Mouse (Mus musculus): ENCODE data around the gene Armc2. TPM values are rescaled to one million over a fixed set of nuclear protein-coding genes. Genes with fewer than 3 reads are reported as not detected.
"Not testable (repeated sequence)": the region's sequence is repeated elsewhere in the genome, so short reads cannot be mapped to it uniquely, and the experiment has no call there.

Gene Armc2
- total RNA-seq, 2 experiments from 2014 or later = 0.50 to 0.57 TPM

DNA sequence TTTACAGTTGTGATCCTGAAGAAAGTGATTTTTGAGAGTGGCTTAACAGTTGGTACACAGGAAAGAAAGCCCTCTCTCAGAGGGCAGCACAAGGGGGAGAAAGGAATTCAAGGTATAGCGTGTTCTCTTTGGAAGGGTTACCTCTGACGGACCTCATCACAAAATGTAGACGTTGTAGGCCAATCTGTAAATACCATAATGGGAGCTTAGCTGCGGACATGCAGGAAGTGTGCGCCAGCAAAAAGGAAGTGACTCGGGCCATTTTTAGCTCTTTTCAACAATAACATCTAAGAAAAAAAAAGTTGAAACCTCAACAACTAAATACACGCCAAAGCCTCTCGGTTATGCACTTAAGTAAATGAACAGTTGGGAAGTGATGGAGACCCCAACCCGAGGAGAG is 45.6 kb downstream of the Armc2 start:
- DNase-seq (ENCODE audit: low spot score) = no peak

DNA sequence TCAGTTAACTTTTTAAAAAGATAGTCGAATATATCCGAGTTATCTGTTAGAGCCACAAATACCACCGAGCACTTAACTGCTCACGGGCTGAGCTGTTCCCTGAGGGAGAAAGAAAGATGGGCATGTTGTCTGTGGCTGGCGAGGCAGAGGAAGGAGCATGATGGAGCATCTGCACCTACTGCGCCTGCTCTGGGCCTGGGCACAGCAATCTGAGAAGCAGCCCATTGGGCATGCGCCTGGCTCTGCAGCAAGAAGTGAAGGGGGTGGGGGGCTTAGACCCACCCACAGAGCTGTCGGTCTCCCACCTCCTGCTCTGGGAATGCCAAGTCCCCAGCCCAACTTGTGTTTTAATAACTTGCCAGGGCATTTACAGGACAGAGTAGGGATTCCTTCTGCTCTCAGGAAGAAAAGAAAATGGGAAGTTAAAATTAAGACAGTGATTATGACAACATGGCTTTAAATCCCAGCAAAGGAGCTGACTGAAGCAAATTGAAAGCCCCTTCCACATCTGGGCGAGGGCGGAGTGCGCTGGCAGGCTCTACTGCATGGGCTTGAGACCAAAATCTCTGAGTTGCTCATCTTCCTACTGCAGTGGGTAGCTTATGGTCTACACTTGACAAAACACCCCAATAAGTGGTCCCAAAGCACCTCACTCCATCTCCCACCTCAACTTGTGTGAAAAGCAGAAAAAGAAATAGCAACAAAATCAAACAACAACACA is 50.2 kb downstream of the Armc2 start:
- DNase-seq (ENCODE audit: low spot score) = peak; percentile 18

DNA sequence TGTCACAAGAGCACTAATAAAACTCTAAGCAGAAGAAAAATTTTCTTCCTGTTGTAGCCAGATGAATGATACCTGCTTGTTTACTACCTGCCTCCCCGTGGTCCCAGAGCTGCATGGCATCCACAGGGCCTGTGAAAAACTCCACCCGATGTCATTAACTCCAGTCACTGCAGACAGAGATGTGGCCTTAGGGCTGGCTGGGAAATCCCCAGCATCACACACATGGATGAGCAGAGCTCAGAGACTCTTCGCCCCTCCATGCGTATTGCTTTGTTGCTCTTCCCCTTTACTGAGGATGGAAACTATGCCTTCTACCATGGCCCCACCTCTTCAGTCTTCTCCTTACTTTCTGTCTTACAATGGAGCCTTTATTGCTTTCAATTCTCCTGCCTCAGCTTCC is 55.5 kb downstream of the Armc2 start:
- DNase-seq (ENCODE audit: low spot score) = no peak

- DNase-seq (ENCODE audit: low spot score) = no peak
These were observed 58.4 kb downstream of the Armc2 start for GRCm38 (mm10) chr10:41959808-41960207.

- DNase-seq (ENCODE audit: low spot score) = no peak
These were observed 59.5 kb downstream of the Armc2 start for GRCm38 (mm10) chr10:41958677-41959274.

- no peak for DNase-seq (ENCODE audit: low spot score)
These were observed 60.6 kb downstream of the Armc2 start for GRCm38 (mm10) chr10:41957421-41958225.

- no peak for DNase-seq (ENCODE audit: low spot score)
These were observed 64.7 kb downstream of the Armc2 start for GRCm38 (mm10) chr10:41953528-41953864.

DNA sequence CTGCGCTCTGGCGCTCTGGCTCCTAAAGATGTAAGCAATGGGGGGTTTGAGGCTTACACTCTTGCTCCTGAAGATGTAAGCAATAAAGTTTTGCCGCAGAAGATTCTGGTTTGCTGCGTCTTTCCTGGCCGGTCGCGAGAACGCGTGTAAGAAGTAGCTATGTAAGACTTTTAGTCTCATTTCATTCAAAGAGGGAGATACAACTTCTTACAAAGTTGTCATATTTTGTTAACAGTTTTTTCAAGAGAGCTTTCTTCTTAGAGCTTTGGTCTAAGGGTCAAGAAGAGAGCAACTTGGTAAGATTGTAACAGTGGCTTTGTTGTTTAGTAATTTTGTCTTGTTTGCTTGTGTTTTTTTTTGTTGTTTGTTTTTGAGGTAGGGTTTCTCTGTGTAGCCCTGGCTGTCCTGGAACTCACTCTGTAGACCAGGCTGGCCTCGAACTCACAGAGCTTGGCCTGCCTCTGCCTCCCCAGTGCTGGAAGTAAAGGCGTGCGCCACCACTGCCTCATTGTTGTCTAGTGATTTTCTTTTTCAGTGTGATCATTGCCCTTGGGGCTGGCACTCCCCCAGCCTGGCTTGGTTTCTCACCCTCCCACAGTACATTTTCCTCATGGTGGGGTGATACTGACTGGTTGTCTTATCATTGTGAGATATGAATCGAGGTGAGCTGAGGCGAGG is 65.3 kb downstream of the Armc2 start:
- DNase-seq (ENCODE audit: low spot score) = no peak

- not testable (repeated sequence) for DNase-seq (ENCODE audit: low spot score)
These were observed 65.9 kb downstream of the Armc2 start for GRCm38 (mm10) chr10:41952354-41952753.

DNA sequence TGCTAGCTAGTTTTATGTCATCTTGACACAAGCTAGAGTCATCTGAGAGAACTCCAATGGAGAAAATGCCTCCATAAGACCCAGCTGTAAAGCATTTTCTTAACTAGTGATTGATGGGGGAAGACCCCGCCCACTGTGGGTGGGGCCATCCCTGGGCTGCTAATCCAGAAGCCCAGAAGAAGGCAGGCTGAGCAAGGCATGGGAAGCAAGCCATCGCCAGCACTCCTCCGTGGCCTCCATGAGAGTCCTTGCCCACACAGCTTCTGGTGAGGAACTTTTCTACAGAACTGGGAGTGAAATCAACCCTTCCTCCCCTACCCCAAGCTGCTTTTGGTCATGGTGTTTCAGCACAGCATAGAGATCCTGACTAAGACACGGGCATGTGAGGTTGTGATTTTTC is 79.2 kb downstream of the Armc2 start:
- DNase-seq (ENCODE audit: low spot score) = no peak

- no peak for DNase-seq (ENCODE audit: low spot score)
These were observed 81.1 kb downstream of the Armc2 start for GRCm38 (mm10) chr10:41937176-41937575.

GRCm38 (mm10) chr10:41936100-41936499 is 82.1 kb downstream of the Armc2 start:
- no peak for DNase-seq (ENCODE audit: low spot score)

- no peak for DNase-seq (ENCODE audit: low spot score)
These were observed 82.8 kb downstream of the Armc2 start for GRCm38 (mm10) chr10:41935476-41935829.

DNA sequence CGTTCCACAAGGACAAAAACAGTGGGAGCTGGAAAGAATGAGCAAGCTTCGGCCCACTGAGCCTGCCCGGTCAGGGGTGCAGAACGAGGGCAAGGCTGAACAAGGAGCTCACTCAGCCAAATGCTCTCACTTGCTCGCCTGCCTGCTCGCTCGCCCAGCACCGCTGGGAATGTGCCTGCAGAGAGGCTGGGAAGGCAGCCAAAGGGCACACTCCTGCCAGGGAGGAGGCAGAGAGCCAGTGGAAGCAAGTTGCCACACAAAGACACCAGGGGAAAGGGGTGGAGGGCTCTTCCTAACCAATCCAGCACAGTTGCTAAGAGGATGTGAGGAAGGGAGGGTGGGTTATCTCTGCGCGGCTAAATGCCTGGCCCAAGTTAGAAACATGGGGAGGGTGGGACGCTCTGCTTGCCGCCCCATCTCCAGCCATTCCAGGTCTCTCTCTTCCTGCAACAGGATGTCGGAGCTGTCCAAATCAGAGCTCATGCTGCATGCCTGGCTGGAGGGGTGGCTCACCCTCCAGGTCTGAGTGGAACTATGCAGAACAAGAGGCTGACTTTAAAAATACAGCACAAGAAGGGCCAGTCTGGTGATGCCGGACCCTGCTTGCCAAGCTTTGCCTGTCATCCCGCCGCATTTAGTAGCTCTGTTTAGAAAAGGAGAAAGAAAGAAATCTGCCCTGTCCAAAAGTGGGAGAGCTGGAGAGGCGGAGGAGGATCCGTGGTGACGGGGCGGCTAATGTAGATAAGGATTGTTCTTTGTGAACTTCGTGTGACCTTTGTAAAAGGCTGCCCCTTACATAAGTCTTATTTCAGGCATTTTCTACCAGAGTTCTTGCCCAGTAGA is 83.4 kb downstream of the Armc2 start:
- DNase-seq (ENCODE audit: low spot score) = peak; percentile 92

DNA sequence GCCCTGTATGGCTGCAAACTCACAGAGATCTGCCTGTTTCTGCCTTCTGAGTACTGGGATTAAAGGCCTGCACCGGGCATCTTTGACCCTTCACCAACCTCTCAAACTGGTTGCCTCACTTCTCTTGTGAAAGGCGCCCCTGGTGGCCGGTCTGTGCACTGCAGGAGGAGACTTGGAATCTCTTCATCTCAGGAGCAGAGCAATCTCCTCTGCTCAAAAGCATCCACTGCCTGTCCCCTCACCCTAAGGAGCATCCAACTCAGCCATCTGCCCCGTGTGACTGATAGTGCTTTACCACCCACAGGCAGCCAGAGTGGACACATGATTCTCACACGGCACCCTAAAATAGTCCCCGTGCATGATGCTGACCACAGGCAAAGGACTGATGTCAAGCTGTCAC is 84.7 kb downstream of the Armc2 start:
- peak; percentile 62 for DNase-seq (ENCODE audit: low spot score)

GRCm38 (mm10) chr10:41932943-41933342 is 85.3 kb downstream of the Armc2 start:
- DNase-seq (ENCODE audit: low spot score) = no peak

DNA sequence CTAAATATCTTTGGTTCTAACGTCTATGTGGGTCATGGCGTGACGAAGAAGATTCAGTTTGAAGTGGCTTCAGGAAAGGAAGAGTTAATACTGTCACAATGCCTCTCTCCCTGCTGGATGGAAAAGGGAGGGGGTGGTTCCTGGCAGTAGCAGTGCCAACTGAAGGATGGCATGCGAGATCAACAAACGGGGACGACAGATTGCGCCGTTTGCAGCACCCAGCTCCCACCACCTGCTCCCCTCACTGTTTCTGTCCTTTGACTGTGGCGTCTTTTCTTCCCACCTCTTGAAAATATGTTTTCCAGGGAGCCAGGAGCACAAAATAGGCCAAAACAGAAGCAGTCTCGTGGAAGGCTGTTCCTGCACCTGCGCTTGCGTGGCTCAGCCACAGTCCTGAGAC is 86.3 kb downstream of the Armc2 start:
- DNase-seq (ENCODE audit: low spot score) = no peak

DNA sequence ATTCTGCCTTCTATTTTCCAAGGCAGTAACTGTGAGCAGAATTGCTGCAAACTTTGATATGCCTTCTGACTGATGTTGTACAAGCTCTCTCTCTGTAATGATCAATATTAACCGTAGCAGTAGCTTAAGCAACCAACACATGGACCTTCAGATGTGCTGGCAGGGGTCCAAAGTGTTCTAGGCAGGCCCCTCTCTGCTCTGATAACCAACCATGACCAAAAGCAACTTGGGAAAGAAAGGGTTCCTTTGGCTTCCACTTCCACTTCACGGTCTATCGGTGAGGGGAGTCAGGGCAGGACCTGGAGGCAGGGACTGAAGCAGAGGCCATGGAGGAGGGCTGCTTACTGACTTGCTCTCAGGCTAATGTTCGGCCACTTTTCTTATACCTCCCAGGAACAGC is 87.3 kb downstream of the Armc2 start:
- no peak for DNase-seq (ENCODE audit: low spot score)

DNA sequence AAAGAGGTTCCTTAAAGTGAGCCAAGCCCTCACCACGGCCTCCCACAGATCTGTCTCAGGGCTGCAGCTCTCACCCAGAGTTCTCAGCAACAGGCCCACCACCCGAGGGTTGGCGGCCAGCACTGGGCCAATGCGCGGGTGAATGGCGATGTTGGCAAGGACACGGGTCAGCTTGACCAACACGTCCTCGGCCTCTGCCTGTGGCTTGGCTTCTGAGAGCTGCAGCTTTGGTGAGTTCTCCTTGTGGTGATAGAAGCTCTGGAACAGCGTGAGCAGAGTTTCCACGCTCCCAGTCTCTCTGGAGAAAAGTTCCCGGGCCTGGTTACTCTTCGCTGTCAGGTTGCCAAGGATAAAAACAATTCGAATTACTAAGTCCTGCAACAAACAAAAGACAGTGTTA is 91.5 kb downstream of the Armc2 start:
- DNase-seq (ENCODE audit: low spot score) = peak; percentile 33

DNA sequence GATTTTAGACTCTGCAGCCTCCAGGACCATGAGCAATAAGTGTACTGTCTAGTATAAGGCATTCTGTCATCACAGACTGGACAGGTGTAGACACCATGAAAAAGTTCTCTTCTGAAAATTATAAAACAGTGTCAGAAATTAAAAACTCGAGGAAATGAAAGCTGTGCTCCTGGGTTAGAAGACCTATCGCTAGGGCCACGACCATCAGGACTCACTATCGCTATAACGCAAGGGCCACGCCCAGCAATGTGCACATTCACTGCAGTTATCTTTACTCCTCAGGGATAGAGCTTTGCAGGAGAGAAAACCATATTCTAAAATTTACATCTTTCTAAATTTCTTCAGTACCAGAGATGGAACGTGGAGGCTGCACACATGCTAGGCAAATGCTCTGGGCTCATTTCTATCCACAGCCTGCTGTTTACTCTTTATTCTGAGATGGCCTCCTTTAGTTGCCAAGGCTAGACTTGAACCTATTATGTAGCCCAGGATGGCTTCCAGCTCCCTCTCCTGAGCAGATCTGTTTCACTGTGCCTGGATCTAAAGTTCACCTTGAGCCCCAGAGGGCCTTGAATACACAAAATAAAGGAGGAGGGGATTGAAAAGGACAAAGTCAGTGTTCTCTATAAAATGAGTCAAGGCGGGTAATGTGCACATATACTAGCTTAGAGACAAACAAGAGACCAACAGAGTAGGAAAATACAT is 105.8 kb downstream of the Armc2 start:
- no peak for DNase-seq (ENCODE audit: low spot score)

GRCm38 (mm10) chr10:41908899-41909298 is 109.3 kb downstream of the Armc2 start:
- DNase-seq (ENCODE audit: low spot score) = no peak

All from gastrocnemius, adult 18-20 months (tissue).